Mouse (Mus musculus) neural tube, embryonic 12.5 days (tissue): ENCODE results near the gene Coq9. TPM values are rescaled to one million over a fixed set of nuclear protein-coding genes. Genes with fewer than 3 reads are reported as not detected.

Experiments
- ATAC-seq: fragments of 200-750 bp; cut with Nextera tagmentation; 2 replicates; pipeline ENCODE4 v1.8.0; 2017; ENCODE audit warnings: low read depth, mild to moderate bottlenecking, moderate TSS enrichment, moderate library complexity; ENCODE audit not compliant: low FRiP score
- H3K27ac ChIP-seq: fragments of 300-500 bp; sonication (generic); 2 replicates; pipeline ENCODE4 v1.5.1; 2016
- H3K27me3 ChIP-seq: fragments of 300-500 bp; sonication (generic); replicated peaks from 2 replicates; pipeline ENCODE4 v1.6.1; 2016; ENCODE audit warnings: mild to moderate bottlenecking
- H3K36me3 ChIP-seq: fragments of 300-500 bp; sonication (generic); 2 replicates; pipeline ENCODE4 v1.6.1; 2016; ENCODE audit warnings: mild to moderate bottlenecking
- H3K4me1 ChIP-seq: fragments of 300-500 bp; sonication (generic); 2 replicates; pipeline ENCODE4 v1.6.1; 2016
- H3K4me2 ChIP-seq: fragments of 300-500 bp; sonication (generic); replicated peaks from 2 replicates; pipeline ENCODE4 v1.6.1; 2016; ENCODE audit warnings: mild to moderate bottlenecking
- H3K4me3 ChIP-seq: fragments of 300-500 bp; sonication (generic); 2 replicates; pipeline ENCODE4 v1.5.1; 2016
- H3K9ac ChIP-seq: fragments of 300-500 bp; sonication (generic); 2 replicates; pipeline ENCODE4 v1.6.1; 2016; ENCODE audit warnings: mild to moderate bottlenecking
- H3K9me3 ChIP-seq: fragments of 300-500 bp; sonication (generic); 2 replicates; pipeline ENCODE4 v1.6.1; 2016; ENCODE audit warnings: mild to moderate bottlenecking
- WGBS: fragments of 180-500 bp; shearing (Covaris S2); methylation state at CpG from one replicate; pipeline ENCODE4 v1.1.7; 2016; 5-methylcytosine and 5-hydroxymethylcytosine counted together
- polyA plus RNA-seq: library from polyadenylated mRNA; unstranded; fragments of >200 nt; fragmentation: Nextera tagmentation; extraction: Ambion mirVana; gene quantifications from 2 replicates; pipeline ENCODE4 v1.2.1, GENCODE M21; 2016

The Coq9 gene
- 52.3 and 57.6 TPM in 2 replicates for polyA plus RNA-seq

DNA sequence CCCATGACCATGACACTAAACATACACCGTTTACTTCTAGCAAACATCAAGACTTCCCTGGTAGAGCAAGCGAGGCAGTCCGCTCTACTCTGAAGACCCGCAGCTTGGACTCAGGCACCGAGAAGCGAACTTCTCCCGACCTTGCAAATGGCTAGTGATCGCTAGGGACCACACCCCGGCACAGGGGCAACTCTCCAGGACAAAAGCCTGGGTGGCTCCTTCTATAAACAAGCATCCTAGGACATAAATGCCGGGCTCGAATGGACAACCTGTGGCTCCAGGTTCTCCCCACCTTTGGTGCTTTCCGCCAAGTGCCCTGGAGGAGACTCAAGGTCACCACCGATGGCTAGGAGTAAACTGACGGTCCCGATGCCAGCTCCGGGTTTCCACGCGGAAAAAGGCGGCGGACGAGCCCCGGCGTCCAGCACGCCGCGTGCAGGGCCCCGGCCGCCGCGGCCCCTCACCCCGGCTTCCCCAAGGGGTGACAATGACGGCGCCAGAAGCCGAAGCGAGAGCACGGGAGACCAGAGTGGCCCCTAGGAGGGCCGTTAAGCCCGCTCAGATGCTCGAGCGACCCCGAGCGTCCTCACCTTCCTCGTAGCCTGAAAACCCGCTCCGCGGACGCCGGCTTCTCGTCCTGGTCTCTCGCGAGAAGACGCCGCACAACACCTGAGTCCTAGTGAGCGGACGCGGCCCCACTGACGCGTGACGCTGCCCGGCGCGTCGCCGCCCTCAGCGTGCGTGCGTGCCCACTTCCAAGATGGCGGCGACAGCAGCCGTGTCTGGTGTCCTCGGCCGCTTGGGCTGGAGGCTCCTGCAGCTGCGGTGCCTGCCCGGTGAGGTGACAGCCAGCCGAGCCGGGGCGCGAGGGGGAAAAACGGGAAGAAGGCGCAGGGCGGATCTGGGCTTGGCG lies at the start of gene Coq9, which contains the start of gene Ciapin1:
TSS of gene Coq9 (plus strand) at position 660 of the 913 bp plus-strand sequence.
TSS of gene Ciapin1 (minus strand) at position 697 of the 913 bp plus-strand sequence.
- H3K9me3 ChIP-seq, result no peaks in the 10 kb centered on the region
- WGBS, result under 1% methylated on average over 82 of the region's 82 CpGs

GRCm38 (mm10) chr8:94789256-94789955 lies 48.7 kb upstream of the Coq9 start:
- no peak overlapping the region for H3K27ac ChIP-seq
- H3K36me3 ChIP-seq, result no peaks in the 10 kb centered on the region
- H3K4me2 ChIP-seq, result no peak overlapping the region
- H3K4me1 ChIP-seq, result no peaks in the 10 kb centered on the region
- H3K9me3 ChIP-seq, result no peaks in the 10 kb centered on the region
- H3K9ac ChIP-seq, result no peak overlapping the region
- H3K4me3 ChIP-seq, result no peak overlapping the region
- 70% methylated on average over 10 of the region's 10 CpGs for WGBS
- H3K27me3 ChIP-seq, result no peaks in the 10 kb centered on the region
- ATAC-seq, result no peak

More for the DNA sequence above, at the start of gene Coq9, which contains the start of gene Ciapin1:
- Histone ChIP-seq H3K9ac (peak within 1 kb of the TSS; percentile 90), H3K36me3 (no peaks in the 10 kb centered on the region), H3K4me2 (peak within 1 kb of the TSS; percentile 85), H3K27ac (peak within 1 kb of the TSS; percentile 86), H3K4me3 (peak within 1 kb of the TSS; percentile 91), H3K4me1 (peaks cover 12% of the 10 kb centered on the region), H3K27me3 (no peaks in the 10 kb centered on the region)
- peak; percentile 98 for ATAC-seq

DNA sequence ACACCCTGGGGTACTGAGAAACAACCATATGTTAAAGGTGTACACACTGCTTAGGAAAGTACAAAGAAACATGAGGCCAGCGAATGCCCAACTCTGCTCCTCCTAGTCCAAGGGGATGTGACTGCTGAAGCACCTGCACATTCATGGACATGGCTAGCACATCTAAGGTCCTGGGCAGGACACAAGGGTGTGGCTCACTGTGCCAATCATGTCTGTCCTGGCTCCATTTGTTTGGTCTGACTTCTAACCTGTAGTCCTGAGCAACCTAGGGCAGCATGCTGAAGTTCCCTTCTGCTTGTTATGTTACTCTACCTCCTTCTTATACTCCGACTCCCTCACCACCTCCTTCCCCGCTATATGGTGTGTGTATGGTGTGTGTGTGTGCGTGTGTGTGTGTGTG lies 43.8 kb upstream of the Coq9 start:
- H3K36me3 ChIP-seq, result no peaks in the 10 kb centered on the region
- H3K4me3 ChIP-seq, result no peak overlapping the region
- ATAC-seq, result no peak
- H3K9ac ChIP-seq, result no peak overlapping the region
- no peaks in the 10 kb centered on the region for H3K9me3 ChIP-seq
- H3K4me1 ChIP-seq, result no peaks in the 10 kb centered on the region
- 94% methylated on average over 4 of the region's 4 CpGs for WGBS
- H3K4me2 ChIP-seq, result no peak overlapping the region
- H3K27me3 ChIP-seq, result no peaks in the 10 kb centered on the region
- no peak overlapping the region for H3K27ac ChIP-seq

DNA sequence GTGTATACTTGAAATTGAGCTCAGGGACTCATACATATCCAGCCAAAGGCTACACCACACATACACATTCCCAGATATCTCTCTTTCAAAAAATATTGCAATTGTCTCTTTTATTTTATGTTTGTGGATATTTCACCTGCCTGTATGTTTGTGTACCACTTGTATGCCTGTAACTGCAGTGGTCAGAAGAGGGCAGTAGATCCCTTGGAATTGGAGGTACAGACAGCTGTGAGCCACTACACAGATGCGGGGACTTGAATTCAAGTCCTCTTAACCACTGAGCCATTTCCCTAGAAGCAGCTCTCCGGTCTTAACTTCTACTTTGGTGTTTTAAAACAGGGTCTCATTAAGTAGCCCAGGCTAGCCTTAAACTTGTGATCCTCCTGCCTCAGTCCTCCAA lies 43.3 kb upstream of the Coq9 start:
- WGBS, result 92% methylated on average over 2 of the region's 2 CpGs
- Histone ChIP-seq H3K4me2 (no peak overlapping the region), H3K9ac (no peak overlapping the region), H3K9me3 (no peaks in the 10 kb centered on the region), H3K27ac (no peak overlapping the region), H3K4me3 (no peak overlapping the region), H3K27me3 (no peaks in the 10 kb centered on the region), H3K36me3 (no peaks in the 10 kb centered on the region), H3K4me1 (no peaks in the 10 kb centered on the region)
- ATAC-seq, result no peak

GRCm38 (mm10) chr8:94800278-94800968 lies 37.7 kb upstream of the Coq9 start:
- Histone ChIP-seq H3K4me3 (no peak overlapping the region), H3K27ac (no peak overlapping the region), H3K36me3 (no peaks in the 10 kb centered on the region), H3K9me3 (no peaks in the 10 kb centered on the region), H3K27me3 (no peaks in the 10 kb centered on the region), H3K4me2 (no peak overlapping the region), H3K9ac (no peak overlapping the region), H3K4me1 (no peaks in the 10 kb centered on the region; the same call in 1 of the 2 replicates)
- 64% methylated on average over 7 of the region's 7 CpGs for WGBS
- ATAC-seq, result no peak

- 53% methylated on average over 14 of the region's 14 CpGs for WGBS
- H3K9ac ChIP-seq, result no peak overlapping the region
These were observed 36.6 kb upstream of the Coq9 start for GRCm38 (mm10) chr8:94801293-94802095.

GRCm38 (mm10) chr8:94802375-94802774 lies 35.7 kb upstream of the Coq9 start:
- Histone ChIP-seq H3K4me1 (no peaks in the 10 kb centered on the region; the same call in 1 of the 2 replicates), H3K4me3 (no peak overlapping the region), H3K4me2 (no peak overlapping the region), H3K36me3 (no peaks in the 10 kb centered on the region), H3K9me3 (no peaks in the 10 kb centered on the region), H3K9ac (no peak overlapping the region), H3K27me3 (no peaks in the 10 kb centered on the region), H3K27ac (no peak overlapping the region)
- WGBS, result 85% methylated on average over 4 of the region's 4 CpGs
- no peak for ATAC-seq

More at GRCm38 (mm10) chr8:94801293-94802095, 36.6 kb upstream of the Coq9 start:
- Histone ChIP-seq H3K27ac (no peak overlapping the region), H3K4me2 (peak overlapping the region; percentile 22; the same call in 1 of the 2 replicates), H3K36me3 (no peaks in the 10 kb centered on the region), H3K9me3 (no peaks in the 10 kb centered on the region), H3K4me1 (no peaks in the 10 kb centered on the region; the same call in 1 of the 2 replicates), H3K4me3 (no peak overlapping the region), H3K27me3 (no peaks in the 10 kb centered on the region)
- ATAC-seq, result no peak

DNA sequence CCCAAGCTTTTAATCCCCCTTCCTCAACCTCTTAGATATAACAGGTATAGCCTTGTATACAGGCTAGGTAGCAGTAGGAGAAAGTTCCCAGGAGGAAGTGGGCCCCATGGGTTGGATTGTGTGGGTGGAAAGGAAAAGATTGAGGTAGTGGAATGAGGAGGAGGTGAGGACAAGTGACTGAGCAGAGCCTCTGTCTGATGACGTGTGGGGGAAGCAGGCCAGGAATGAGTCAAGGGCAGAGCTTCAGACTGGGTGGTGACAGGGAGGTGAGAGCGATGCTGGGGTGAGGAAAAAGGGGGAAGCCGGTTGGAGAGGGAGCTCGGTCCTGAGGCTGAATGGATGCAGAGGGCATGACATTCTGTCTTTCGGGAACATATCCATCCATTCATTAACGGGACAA lies 34.6 kb upstream of the Coq9 start:
- H3K4me2 ChIP-seq, result no peak overlapping the region
- no peaks in the 10 kb centered on the region; the same call in 1 of the 2 replicates for H3K4me1 ChIP-seq
- no peak overlapping the region for H3K27ac ChIP-seq
- 73% methylated on average over 6 of the region's 6 CpGs for WGBS
- no peak overlapping the region for H3K4me3 ChIP-seq
- no peak overlapping the region for H3K9ac ChIP-seq
- ATAC-seq, result no peak
- no peaks in the 10 kb centered on the region for H3K9me3 ChIP-seq
- no peaks in the 10 kb centered on the region for H3K27me3 ChIP-seq
- H3K36me3 ChIP-seq, result no peaks in the 10 kb centered on the region

DNA sequence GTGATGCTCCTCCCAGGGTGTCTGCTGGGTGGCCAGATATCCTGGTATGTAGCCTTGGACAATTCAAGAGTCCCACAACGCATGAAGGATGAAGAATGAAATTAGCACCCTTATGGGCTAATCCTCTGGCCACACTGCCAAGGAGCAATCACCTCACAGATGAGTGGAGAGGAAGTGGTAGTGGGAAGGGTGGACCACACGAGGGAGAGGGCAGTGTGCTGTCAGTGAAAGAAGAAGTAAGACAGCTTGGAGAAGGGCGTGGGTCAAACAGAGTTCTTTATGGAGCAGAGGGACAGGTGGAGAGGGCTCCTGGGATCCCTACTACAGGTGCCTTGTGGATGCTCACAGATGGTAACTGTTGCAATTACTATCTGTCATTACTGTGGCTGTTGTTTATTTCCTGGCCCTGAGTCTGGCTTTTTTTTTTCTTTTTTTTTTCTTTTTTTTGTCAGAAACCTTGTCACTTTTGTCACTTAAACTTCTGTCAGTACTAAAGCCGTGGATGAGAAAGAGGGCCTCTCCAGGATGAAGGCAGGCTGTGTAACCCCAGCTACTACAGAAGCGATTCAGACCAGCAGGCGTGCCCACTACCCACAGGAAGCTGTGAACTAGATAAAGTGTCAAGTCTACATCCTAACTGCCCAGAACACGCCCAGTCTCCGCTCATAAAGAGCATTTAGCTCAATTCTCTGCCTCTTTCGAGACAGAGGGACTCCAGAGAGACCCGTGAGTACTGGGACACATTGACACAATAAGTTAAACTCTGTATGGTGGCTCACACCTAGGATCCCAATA lies 33.4 kb upstream of the Coq9 start:
- no peak for ATAC-seq
- no peaks in the 10 kb centered on the region for H3K27me3 ChIP-seq
- H3K36me3 ChIP-seq, result no peaks in the 10 kb centered on the region
- no peaks in the 10 kb centered on the region for H3K9me3 ChIP-seq
- no peak overlapping the region for H3K4me2 ChIP-seq
- H3K9ac ChIP-seq, result no peak overlapping the region
- no peaks in the 10 kb centered on the region; the same call in 1 of the 2 replicates for H3K4me1 ChIP-seq
- H3K27ac ChIP-seq, result no peak overlapping the region
- H3K4me3 ChIP-seq, result no peak overlapping the region
- 73% methylated on average over 10 of the region's 10 CpGs for WGBS

DNA sequence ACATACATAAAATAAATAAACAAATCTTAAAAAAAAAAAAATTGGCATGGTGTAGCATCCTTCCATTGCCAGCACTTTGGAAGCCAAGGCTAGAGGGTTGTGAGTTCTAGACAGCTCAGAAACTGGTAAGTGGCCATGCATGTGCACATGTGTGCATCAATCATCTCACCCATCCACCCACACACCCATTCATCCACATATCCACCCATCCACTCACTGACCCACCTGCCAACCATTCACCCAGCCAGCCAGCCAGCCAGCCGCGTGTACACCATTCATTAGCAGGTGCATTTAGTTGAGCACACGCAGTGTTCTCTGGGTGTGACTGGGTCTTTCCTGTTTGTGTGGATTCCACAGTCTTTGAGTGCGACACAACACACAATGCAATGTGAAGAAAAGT lies 32.3 kb upstream of the Coq9 start:
- H3K27me3 ChIP-seq, result no peaks in the 10 kb centered on the region
- H3K27ac ChIP-seq, result no peak overlapping the region
- H3K9ac ChIP-seq, result no peak overlapping the region
- no peaks in the 10 kb centered on the region for H3K9me3 ChIP-seq
- 50% methylated on average over 4 of the region's 4 CpGs for WGBS
- no peak overlapping the region for H3K4me2 ChIP-seq
- no peak overlapping the region for H3K4me3 ChIP-seq
- H3K4me1 ChIP-seq, result no peaks in the 10 kb centered on the region; the same call in 1 of the 2 replicates
- no peaks in the 10 kb centered on the region for H3K36me3 ChIP-seq
- ATAC-seq, result no peak

DNA sequence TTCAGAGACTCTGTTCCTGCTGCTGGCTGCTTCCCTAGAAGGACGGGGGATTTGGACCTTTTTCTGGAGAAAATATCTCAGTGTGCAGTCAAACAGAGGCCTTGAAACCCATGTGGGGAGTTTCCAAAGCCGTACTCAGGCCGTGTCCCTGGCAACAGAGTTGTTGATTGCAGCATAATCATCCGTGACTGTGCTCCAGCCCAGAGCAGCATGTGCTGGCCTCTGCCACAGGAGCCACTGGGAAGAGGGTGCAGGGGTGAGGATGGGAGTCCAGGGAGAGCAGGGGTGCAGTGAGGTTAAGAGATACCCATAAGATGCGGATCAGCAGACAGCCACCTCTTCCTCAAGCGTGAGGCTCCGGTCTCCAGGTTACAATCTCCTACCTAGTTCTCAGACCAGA lies 30.6 kb upstream of the Coq9 start:
- Histone ChIP-seq H3K4me2 (no peak overlapping the region), H3K36me3 (no peaks in the 10 kb centered on the region), H3K9ac (no peak overlapping the region), H3K4me3 (no peak overlapping the region), H3K27me3 (no peaks in the 10 kb centered on the region), H3K4me1 (peaks cover 3% of the 10 kb centered on the region; the same call in 1 of the 2 replicates), H3K27ac (no peak overlapping the region), H3K9me3 (no peaks in the 10 kb centered on the region)
- WGBS, result 53% methylated on average over 7 of the region's 7 CpGs
- no peak for ATAC-seq
